Mouse (Mus musculus): ENCODE measurements around the gene Vmn2r18.

Gene Vmn2r18

GRCm38 (mm10) chr5:151605921-151606320 lies at the start of gene Vmn2r18:
Gene Vmn2r18 (minus strand): TSS chr5:151606021.
- no peak for DNase-seq (ENCODE audit: low spot score in 2 of 2)

- no peak for DNase-seq (ENCODE audit: low spot score in 2 of 2)
Observed at GRCm38 (mm10) chr5:151651411-151651784, 45.6 kb upstream of the Vmn2r18 start.

- DNase-seq (ENCODE audit: low spot score in 2 of 2): peak; percentile 91 to 92
Observed at GRCm38 (mm10) chr5:151650700-151651410, 45.0 kb upstream of the Vmn2r18 start, which contains the start of gene Rfc3. Gene Rfc3 (minus strand): TSS chr5:151651242.

- DNase-seq (ENCODE audit: low spot score in 2 of 2): no peak
Observed at GRCm38 (mm10) chr5:151644845-151645244, 39.0 kb upstream of the Vmn2r18 start.

GRCm38 (mm10) chr5:151642867-151643266 lies 37.0 kb upstream of the Vmn2r18 start:
- no peak for DNase-seq (ENCODE audit: low spot score in 2 of 2)

GRCm38 (mm10) chr5:151642102-151642501 lies 36.3 kb upstream of the Vmn2r18 start:
- DNase-seq (ENCODE audit: low spot score in 2 of 2): no peak

- no peak for DNase-seq (ENCODE audit: low spot score in 2 of 2)
Observed at GRCm38 (mm10) chr5:151601696-151602095, 4.1 kb downstream of the Vmn2r18 start.

Data from right cerebral cortex, postnatal 36 days (tissue).